Mouse (Mus musculus) adrenal gland, postnatal 25 days (tissue): Measurements from ENCODE around the gene Ric8b. TPM values are rescaled to one million over a fixed set of nuclear protein-coding genes. Genes with fewer than 3 reads are reported as not detected.
A peak's percentile ranks its signal among the peaks of the same experiment; 100 is the strongest.

Experiments
- DNase-seq: peaks from one replicate; pipeline ENCODE4 v3.0.0; 2021; ENCODE audit warnings: mixed read lengths
- total RNA-seq: library from RNA; stranded (reverse); gene quantifications from 2 replicates; pipeline ENCODE4 v1.2.3, GENCODE M21; 2021

Gene Ric8b
- total RNA-seq, 1 experiment from 2014 or later, result 32.3 TPM

GRCm38 (mm10) chr10:84963126-84963525 is 45.7 kb downstream of the Ric8b start:
- no peak for DNase-seq

- DNase-seq, result no peak
Observed at GRCm38 (mm10) chr10:84963726-84964125, 46.3 kb downstream of the Ric8b start.

- no peak for DNase-seq
Observed at GRCm38 (mm10) chr10:84966542-84966941, 49.1 kb downstream of the Ric8b start.

- no peak for DNase-seq
Observed at GRCm38 (mm10) chr10:84967645-84968044, 50.2 kb downstream of the Ric8b start.

- no peak for DNase-seq
Observed at GRCm38 (mm10) chr10:84968852-84969704, 51.7 kb downstream of the Ric8b start.

GRCm38 (mm10) chr10:84975264-84975663 is 57.8 kb downstream of the Ric8b start:
- no peak for DNase-seq

- no peak for DNase-seq
Observed at GRCm38 (mm10) chr10:84976588-84977351, 59.4 kb downstream of the Ric8b start.

GRCm38 (mm10) chr10:84980291-84980690 is 62.9 kb downstream of the Ric8b start:
- no peak for DNase-seq

- DNase-seq, result no peak
Observed at GRCm38 (mm10) chr10:84981441-84981840, 64.0 kb downstream of the Ric8b start.

- DNase-seq, result no peak
Observed at GRCm38 (mm10) chr10:84982675-84983074, 65.3 kb downstream of the Ric8b start.

GRCm38 (mm10) chr10:84985956-84986355 is 68.5 kb downstream of the Ric8b start:
- peak; percentile 50 for DNase-seq

- no peak for DNase-seq
Observed at GRCm38 (mm10) chr10:84987666-84988065, 70.2 kb downstream of the Ric8b start.

GRCm38 (mm10) chr10:84988650-84989049 is 71.2 kb downstream of the Ric8b start:
- no peak for DNase-seq

GRCm38 (mm10) chr10:84994346-84994745 is 76.9 kb downstream of the Ric8b start:
- DNase-seq, result no peak

- no peak for DNase-seq
Observed at GRCm38 (mm10) chr10:84994971-84995370, 77.6 kb downstream of the Ric8b start.

- no peak for DNase-seq
Observed at GRCm38 (mm10) chr10:84996366-84996765, 79.0 kb downstream of the Ric8b start.

- no peak for DNase-seq
Observed at GRCm38 (mm10) chr10:84997571-84998224, 80.3 kb downstream of the Ric8b start.

- no peak for DNase-seq
Observed at GRCm38 (mm10) chr10:84998225-84998579, 80.8 kb downstream of the Ric8b start.

- DNase-seq, result no peak
Observed at GRCm38 (mm10) chr10:85001920-85002319, 84.5 kb downstream of the Ric8b start.

- no peak for DNase-seq
Observed at GRCm38 (mm10) chr10:85003190-85004026, 86.0 kb downstream of the Ric8b start.

- no peak for DNase-seq
Observed at GRCm38 (mm10) chr10:85006573-85007310, 89.3 kb downstream of the Ric8b start.
